Mouse (Mus musculus) MEL (cell line): ENCODE data around the gene Resp18. TPM values are rescaled to one million over a fixed set of nuclear protein-coding genes. Genes with fewer than 3 reads are reported as not detected.

Experiments
- DNase-seq: peaks from one replicate; pipeline ENCODE4 v3.0.0; 2011; ENCODE audit warnings: low read depth, low spot score
- H3K27ac ChIP-seq: 2 replicates; pipeline ENCODE4 v1.5.1; 2012; ENCODE audit warnings: low read depth, mild to moderate bottlenecking, control low read depth, low read length, moderate library complexity; ENCODE audit not compliant: control insufficient read depth
- H3K27me3 ChIP-seq, 2 experiments: fragments of 150-350 bp in 1 of 2; sonication (generic) in 1 of 2; 2 replicates each; pipeline ENCODE4 v1.6.1; 2012; ENCODE audit warnings: low read length in 2 of 2, mild to moderate bottlenecking in 2 of 2, improper control_type of control experiment in 1 of 2, moderate library complexity in 1 of 2; ENCODE audit not compliant: insufficient read depth in 2 of 2, control insufficient read depth in 1 of 2
- H3K36me3 ChIP-seq, 2 experiments: 2 replicates each; pipeline ENCODE4 v1.6.1; 2012 to 2014; ENCODE audit warnings: low read length in 2 of 2, improper control_type of control experiment in 1 of 2, inconsistent platforms in 1 of 2, mild to moderate bottlenecking in 1 of 2; ENCODE audit not compliant: insufficient read depth in 2 of 2, control insufficient read depth in 1 of 2
- H3K4me1 ChIP-seq, 2 experiments: fragments of 150-350 bp in 1 of 2; sonication (generic) in 1 of 2; 2 replicates each; pipeline ENCODE4 v1.6.1; 2012; ENCODE audit warnings: low read length in 2 of 2, improper control_type of control experiment in 1 of 2, mild to moderate bottlenecking in 1 of 2; ENCODE audit not compliant: insufficient read depth in 2 of 2, control insufficient read depth in 1 of 2
- H3K4me3 ChIP-seq, 2 experiments: fragments of 150-350 bp in 1 of 2; sonication (generic) in 1 of 2; 2 replicates each; pipeline ENCODE4 v1.5.1; 2012; ENCODE audit warnings: low read depth in 2 of 2, low read length in 2 of 2, mild to moderate bottlenecking in 2 of 2, moderate library complexity in 2 of 2, control low read depth in 1 of 2, improper control_type of control experiment in 1 of 2; ENCODE audit not compliant: control insufficient read depth in 1 of 2, insufficient read depth in 1 of 2
- H3K79me2 ChIP-seq: 2 replicates; pipeline ENCODE4 v1.6.1; 2012; ENCODE audit warnings: mild to moderate bottlenecking, low read length, moderate library complexity; ENCODE audit not compliant: control insufficient read depth, poor library complexity, insufficient read depth
- H3K9ac ChIP-seq: 2 replicates; pipeline ENCODE4 v1.6.1; 2012; ENCODE audit warnings: low read depth, mild to moderate bottlenecking, control low read depth, low read length, moderate library complexity; ENCODE audit not compliant: control insufficient read depth, poor library complexity, severe bottlenecking
- H3K9me3 ChIP-seq: fragments of 150-350 bp; sonication (generic); replicated peaks from 2 replicates; pipeline ENCODE4 v1.6.1; 2012; ENCODE audit warnings: mild to moderate bottlenecking, low read length, improper control_type of control experiment, moderate library complexity; ENCODE audit not compliant: insufficient read depth
- CHD1 ChIP-seq: IDR thresholded peaks from 2 replicates; pipeline ENCODE4 v1.6.1; 2012; ENCODE audit warnings: low read depth, mild to moderate bottlenecking, inconsistent platforms, low read length, improper control_type of control experiment
- SIN3A ChIP-seq: IDR thresholded peaks from 2 replicates; pipeline ENCODE4 v1.6.1; 2012; ENCODE audit warnings: low read length, improper control_type of control experiment, inconsistent platforms
- USF1 ChIP-seq: IDR thresholded peaks from 2 replicates; pipeline ENCODE4 v1.6.1; 2014; ENCODE audit warnings: low read depth, mild to moderate bottlenecking, inconsistent platforms, low read length, improper control_type of control experiment, moderate library complexity
- ZNF384 ChIP-seq: IDR thresholded peaks from 2 replicates; pipeline ENCODE4 v1.6.1; 2012; ENCODE audit warnings: low read depth, mild to moderate bottlenecking, inconsistent platforms, low read length, improper control_type of control experiment
- polyA plus RNA-seq, 2 experiments: library from polyadenylated mRNA; stranded (reverse) in 1 of 2; unstranded in 1 of 2; fragments of >175 nt in 1 of 2; fragments of >200 nt in 1 of 2; gene quantifications; 2 replicates each; pipeline versions ENCODE4 v1.2.1 to v1.2.4; 2012; ENCODE audit warnings: low replicate concordance in 2 of 2, low read depth in 1 of 2; ENCODE audit not compliant: insufficient read length in 2 of 2, insufficient read depth in 1 of 2, missing spikeins in 1 of 2
- total RNA-seq: library from RNA; depleted of rRNA; stranded (reverse); fragments of 300-350 nt; gene quantifications from 2 replicates; pipeline ENCODE4 v1.2.3, GENCODE M21; 2012; rRNA removed

Gene Resp18
- total and polyA plus RNA-seq, 3 experiments = not detected

- H3K27me3 ChIP-seq = no peaks in the 10 kb centered on the region
- H3K4me3 ChIP-seq = peak overlapping the region; percentile 35 to 66
- no peaks in the 10 kb centered on the region for H3K9me3 ChIP-seq
- peaks cover 36 to 51% of the 10 kb centered on the region in 2 experiments for H3K4me1 ChIP-seq
- DNase-seq = no peak
- peaks cover 0 to 43% of the 10 kb centered on the region in 2 experiments; a peak in 2 of 4 replicates for H3K36me3 ChIP-seq
- H3K79me2 ChIP-seq = peaks cover 12% of the 10 kb centered on the region
- peak overlapping the region; percentile 51 for H3K9ac ChIP-seq
- H3K27ac ChIP-seq = peak overlapping the region; percentile 70
- TF ChIP-seq ZNF384 (no peak), CHD1 (no peak), SIN3A (no peak), USF1 (no peak)
Measured at GRCm38 (mm10) chr1:75222926-75223325, 55.3 kb downstream of the Resp18 start.

Other genes with a start within 250 kb of the Resp18 start
- 1.7 and 2.1 TPM in 2 replicates for gene Nhej1, start 153.2 kb downstream of the Resp18 start, total RNA-seq
- gene Nhej1, start 153.2 kb downstream of the Resp18 start, polyA plus RNA-seq = 1 to 10 TPM in 1 of 2 experiments, not detected in 1; 5.2 TPM
- gene Slc23a3, start 144.5 kb downstream of the Resp18 start, total RNA-seq = 0.08 TPM in 1 of 2 replicates, not detected in the other
- under 1 TPM in 1 of 2 experiments, not detected in 1; 0.15 TPM for gene Slc23a3, start 144.5 kb downstream of the Resp18 start, polyA plus RNA-seq
- 46.4 and 54.4 TPM in 2 replicates for gene Cnppd1, start 135.7 kb downstream of the Resp18 start, total RNA-seq
- 100 to 1,000 TPM in 1 of 2 experiments, 10 to 100 TPM in 1; 70.1 to 314 TPM for gene Cnppd1, start 135.7 kb downstream of the Resp18 start, polyA plus RNA-seq
- gene Retreg2, start 135.6 kb downstream of the Resp18 start, total RNA-seq = 37.1 and 38.1 TPM in 2 replicates
- 10 to 100 TPM in 1 of 2 experiments, not detected in 1; 59.2 TPM for gene Retreg2, start 135.6 kb downstream of the Resp18 start, polyA plus RNA-seq
- 14.4 and 15.0 TPM in 2 replicates for gene Zfand2b, start 109.8 kb downstream of the Resp18 start, total RNA-seq
- gene Zfand2b, start 109.8 kb downstream of the Resp18 start, polyA plus RNA-seq = 10 to 100 TPM in 1 of 2 experiments, not detected in 1; 18.3 TPM
- 79.2 and 84.4 TPM in 2 replicates for gene Abcb6, start 98.0 kb downstream of the Resp18 start, total RNA-seq
- gene Abcb6, start 98.0 kb downstream of the Resp18 start, polyA plus RNA-seq = 10 to 100 TPM in 1 of 2 experiments, not detected in 1; 73.5 TPM
- gene Ankzf1, start 86.3 kb downstream of the Resp18 start, total RNA-seq = 5.5 and 8.1 TPM in 2 replicates
- gene Ankzf1, start 86.3 kb downstream of the Resp18 start, polyA plus RNA-seq = 10 to 100 TPM in 1 of 2 experiments, not detected in 1; 16.7 TPM
- gene Atg9a, start 86.2 kb downstream of the Resp18 start, total RNA-seq = 7.8 and 10.2 TPM in 2 replicates
- 10 to 100 TPM in 1 of 2 experiments, not detected in 1; 26.1 TPM for gene Atg9a, start 86.2 kb downstream of the Resp18 start, polyA plus RNA-seq
- gene Glb1l, start 67.6 kb downstream of the Resp18 start, total RNA-seq = 4.0 and 7.6 TPM in 2 replicates
- 10 to 100 TPM in 1 of 2 experiments, not detected in 1; 13.0 TPM for gene Glb1l, start 67.6 kb downstream of the Resp18 start, polyA plus RNA-seq
- gene Stk16, start 67.6 kb downstream of the Resp18 start, total RNA-seq = 83.2 and 110 TPM in 2 replicates
- gene Stk16, start 67.6 kb downstream of the Resp18 start, polyA plus RNA-seq = 100 to 1,000 TPM in 1 of 2 experiments, not detected in 1; 154 TPM
- 385 and 396 TPM in 2 replicates for gene Tuba4a, start 58.5 kb downstream of the Resp18 start, total RNA-seq
- 100 to 1,000 TPM in 1 of 2 experiments, not detected in 1; 439 TPM for gene Tuba4a, start 58.5 kb downstream of the Resp18 start, polyA plus RNA-seq
- 0.46 and 0.58 TPM in 2 replicates for gene A630095N17Rik, start 46.3 kb downstream of the Resp18 start, total RNA-seq
- under 1 TPM in 1 of 2 experiments, not detected in 1; 0.82 TPM for gene A630095N17Rik, start 46.3 kb downstream of the Resp18 start, polyA plus RNA-seq
- gene Dnajb2, start 42.0 kb downstream of the Resp18 start, total RNA-seq = 10.3 and 12.9 TPM in 2 replicates
- 10 to 100 TPM in 1 of 2 experiments, not detected in 1; 18.9 TPM for gene Dnajb2, start 42.0 kb downstream of the Resp18 start, polyA plus RNA-seq
- gene Ptprn, start 13.9 kb downstream of the Resp18 start, total RNA-seq = not detected in 2 replicates
- gene Ptprn, start 13.9 kb downstream of the Resp18 start, polyA plus RNA-seq = under 1 TPM in 1 of 2 experiments, not detected in 1; 0.13 TPM
- 34.7 and 35.9 TPM in 2 replicates for gene Dnpep, start 39.6 kb upstream of the Resp18 start, total RNA-seq
- gene Dnpep, start 39.6 kb upstream of the Resp18 start, polyA plus RNA-seq = 10 to 100 TPM in 1 of 2 experiments, not detected in 1; 59.3 TPM
- gene Des, start 81.9 kb upstream of the Resp18 start, total RNA-seq = 4.6 and 7.2 TPM in 2 replicates
- 1 to 10 TPM in 1 of 2 experiments, not detected in 1; 7.0 TPM for gene Des, start 81.9 kb upstream of the Resp18 start, polyA plus RNA-seq
- 1.7 and 1.8 TPM in 2 replicates for gene Speg, start 96.9 kb upstream of the Resp18 start, total RNA-seq
- 1 to 10 TPM in 1 of 2 experiments, not detected in 1; 9.5 TPM for gene Speg, start 96.9 kb upstream of the Resp18 start, polyA plus RNA-seq
- gene Gmppa, start 157.5 kb upstream of the Resp18 start, total RNA-seq = 63.8 and 65.0 TPM in 2 replicates
- gene Gmppa, start 157.5 kb upstream of the Resp18 start, polyA plus RNA-seq = 100 to 1,000 TPM in 1 of 2 experiments, not detected in 1; 145 TPM
- gene Asic4, start 172.0 kb upstream of the Resp18 start, total RNA-seq = 0.19 TPM in 1 of 2 replicates, not detected in the other
- under 1 TPM in 1 of 2 experiments, not detected in 1; 0.18 TPM for gene Asic4, start 172.0 kb upstream of the Resp18 start, polyA plus RNA-seq
- gene Chpf, start 200.9 kb upstream of the Resp18 start, total RNA-seq = 23.9 and 32.3 TPM in 2 replicates
- gene Chpf, start 200.9 kb upstream of the Resp18 start, polyA plus RNA-seq = 10 to 100 TPM in 1 of 2 experiments, not detected in 1; 49.0 TPM
- 0.33 and 0.65 TPM in 2 replicates for gene Tmem198, start 201.1 kb upstream of the Resp18 start, total RNA-seq
- 1 to 10 TPM in 1 of 2 experiments, not detected in 1; 1.4 TPM for gene Tmem198, start 201.1 kb upstream of the Resp18 start, polyA plus RNA-seq
- 0.08 TPM in 1 of 2 replicates, not detected in the other for gene Obsl1, start 228.0 kb upstream of the Resp18 start, total RNA-seq
- gene Obsl1, start 228.0 kb upstream of the Resp18 start, polyA plus RNA-seq = 1 to 10 TPM in 1 of 2 experiments, not detected in 1; 1.2 TPM
- gene Inha, start 228.7 kb upstream of the Resp18 start, total RNA-seq = not detected in 2 replicates
- gene Inha, start 228.7 kb upstream of the Resp18 start, polyA plus RNA-seq = not detected
- 9.7 and 10.2 TPM in 2 replicates for gene Stk11ip, start 243.1 kb upstream of the Resp18 start, total RNA-seq
- gene Stk11ip, start 243.1 kb upstream of the Resp18 start, polyA plus RNA-seq = 10 to 100 TPM in 1 of 2 experiments, not detected in 1; 29.4 TPM